Mouse (Mus musculus) forebrain, postnatal 0 days (tissue): ENCODE measurements around the gene H1foo. TPM values are rescaled to one million over a fixed set of nuclear protein-coding genes. Genes with fewer than 3 reads are reported as not detected.
A peak's percentile ranks its signal among the peaks of the same experiment; 100 is the strongest.

Experiments
- ATAC-seq: fragments of 200-750 bp; cut with Nextera tagmentation; 2 replicates; pipeline ENCODE4 v1.8.0; 2017; ENCODE audit warnings: mild to moderate bottlenecking, moderate library complexity
- DNase-seq: peaks from one replicate; pipeline ENCODE4 v3.0.0-alpha.2; 2015
- H3K27ac ChIP-seq: fragments of 300-500 bp; sonication (generic); 2 replicates; pipeline ENCODE4 v1.5.1; 2014; ENCODE audit warnings: low read depth, mild to moderate bottlenecking, antibody characterized with exemption, low read length, moderate library complexity, mixed read lengths
- H3K27me3 ChIP-seq: fragments of 300-500 bp; sonication (generic); 2 replicates; pipeline ENCODE4 v1.6.1; 2014; ENCODE audit warnings: mild to moderate bottlenecking, low read length, mixed read lengths; ENCODE audit not compliant: insufficient read depth
- H3K36me3 ChIP-seq: fragments of 300-500 bp; sonication (generic); 2 replicates; pipeline ENCODE4 v1.6.1; 2014; ENCODE audit warnings: mild to moderate bottlenecking, moderate library complexity; ENCODE audit not compliant: insufficient read depth
- H3K4me1 ChIP-seq: fragments of 300-500 bp; sonication (generic); 2 replicates; pipeline ENCODE4 v1.6.1; 2014; ENCODE audit warnings: antibody characterized with exemption; ENCODE audit not compliant: insufficient read depth
- H3K4me2 ChIP-seq: fragments of 300-500 bp; sonication (generic); 2 replicates; pipeline ENCODE4 v1.6.1; 2014; ENCODE audit warnings: low read depth, mild to moderate bottlenecking, moderate library complexity
- H3K4me3 ChIP-seq: fragments of 300-500 bp; sonication (generic); 2 replicates; pipeline ENCODE4 v1.5.1; 2014; ENCODE audit warnings: low read depth, low read length, mixed read lengths
- H3K9ac ChIP-seq: fragments of 300-500 bp; sonication (generic); 2 replicates; pipeline ENCODE4 v1.6.1; 2014; ENCODE audit warnings: mild to moderate bottlenecking
- H3K9me3 ChIP-seq: fragments of 300-500 bp; sonication (generic); 2 replicates; pipeline ENCODE4 v1.6.1; 2016; ENCODE audit warnings: low read length
- CTCF ChIP-seq: sonication (generic); IDR thresholded peaks from 2 replicates; pipeline ENCODE4 v1.5.1; 2016; ENCODE audit warnings: antibody characterized with exemption, control low read depth, low read depth
- WGBS: fragments of 180-500 bp; shearing (Covaris S2); extraction: QIAGEN DNeasy Blood & Tissue Kit; methylation state at CpG from one replicate; pipeline ENCODE4 v1.1.7; 2014; 5-methylcytosine and 5-hydroxymethylcytosine counted together
- polyA plus RNA-seq: library from polyadenylated mRNA; unstranded; fragments of >200 nt; fragmentation: Nextera tagmentation; extraction: Ambion mirVana; gene quantifications from 2 replicates; pipeline ENCODE4 v1.2.1, GENCODE M21; 2015
- total RNA-seq: library from RNA; depleted of rRNA; stranded (reverse); fragments of >200 nt; gene quantifications from 2 replicates; pipeline ENCODE4 v1.2.3, GENCODE M21; 2014

The H1foo gene
- total and polyA plus RNA-seq, 2 experiments from 2014 or later, result not detected

DNA sequence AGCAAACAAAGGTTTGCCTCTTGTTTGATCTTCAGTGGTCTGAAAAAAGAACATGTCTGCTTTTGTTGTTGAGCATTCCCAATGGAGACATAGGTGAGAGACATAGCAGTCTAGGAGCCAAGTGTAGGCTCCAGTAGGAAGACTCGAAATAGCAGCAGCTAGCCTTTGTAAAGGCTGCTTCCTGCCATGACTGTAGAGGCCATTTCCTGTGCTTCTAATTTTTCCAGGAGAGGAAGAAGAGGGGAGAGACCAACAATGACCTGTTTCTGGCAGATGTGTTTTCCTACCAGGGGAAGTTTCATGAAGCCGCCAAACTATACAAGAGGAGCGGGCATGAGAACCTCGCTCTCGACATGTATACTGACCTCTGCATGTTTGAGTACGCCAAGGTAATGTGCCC is 39.2 kb upstream of the H1foo start:
- WGBS, result 93% methylated on average over 6 of the region's 6 CpGs
- DNase-seq (no peak), ATAC-seq (no peak)
- Histone ChIP-seq H3K4me3 (no peak overlapping the region), H3K27ac (no peak overlapping the region), H3K27me3 (no peaks in the 10 kb centered on the region), H3K4me2 (no peak overlapping the region), H3K9me3 (no peaks in the 10 kb centered on the region), H3K9ac (no peak overlapping the region), H3K4me1 (peaks cover 4% of the 10 kb centered on the region; the same call in 1 of the 2 replicates), H3K36me3 (peaks cover 19% of the 10 kb centered on the region)
- no peak for TF ChIP-seq CTCF

DNA sequence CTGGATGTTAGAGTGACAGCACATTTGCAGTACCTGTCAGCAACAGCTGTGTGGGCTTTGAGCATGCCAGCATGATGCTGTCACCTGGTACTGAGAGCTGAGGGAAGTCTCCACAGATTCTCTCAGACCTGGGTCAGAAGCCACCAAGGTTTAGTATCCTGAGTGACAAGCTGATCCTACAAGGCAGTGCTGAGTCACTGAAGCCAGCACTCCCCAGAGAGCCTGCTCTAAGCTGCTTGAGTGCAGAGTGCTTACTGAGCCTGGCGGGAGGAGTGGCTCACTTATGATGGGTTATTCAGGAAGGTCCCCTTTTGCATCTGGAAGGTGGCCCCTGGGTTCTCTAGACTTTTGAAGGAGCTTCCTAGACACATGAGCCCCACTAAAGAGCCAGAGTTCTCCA is 38.3 kb upstream of the H1foo start:
- no peaks in the 10 kb centered on the region for H3K27me3 ChIP-seq
- H3K4me2 ChIP-seq, result no peak overlapping the region
- H3K36me3 ChIP-seq, result peaks cover 19% of the 10 kb centered on the region
- WGBS, result 90% methylated on average over 1 of the region's 1 CpGs
- peaks cover 4% of the 10 kb centered on the region; the same call in 1 of the 2 replicates for H3K4me1 ChIP-seq
- no peak for ATAC-seq
- no peaks in the 10 kb centered on the region for H3K9me3 ChIP-seq
- TF ChIP-seq CTCF, result no peak
- H3K27ac ChIP-seq, result no peak overlapping the region
- H3K4me3 ChIP-seq, result no peak overlapping the region
- DNase-seq, result no peak
- no peak overlapping the region for H3K9ac ChIP-seq

GRCm38 (mm10) chr6:115906871-115907270 is 37.9 kb upstream of the H1foo start:
- Histone ChIP-seq H3K4me3 (no peak overlapping the region), H3K36me3 (peaks cover 19% of the 10 kb centered on the region), H3K27me3 (no peaks in the 10 kb centered on the region), H3K4me2 (no peak overlapping the region), H3K9me3 (no peaks in the 10 kb centered on the region), H3K9ac (no peak overlapping the region), H3K27ac (no peak overlapping the region), H3K4me1 (peaks cover 4% of the 10 kb centered on the region; the same call in 1 of the 2 replicates)
- ATAC-seq (no peak), DNase-seq (no peak)
- no peak for TF ChIP-seq CTCF
- 83% methylated on average over 2 of the region's 2 CpGs for WGBS

DNA sequence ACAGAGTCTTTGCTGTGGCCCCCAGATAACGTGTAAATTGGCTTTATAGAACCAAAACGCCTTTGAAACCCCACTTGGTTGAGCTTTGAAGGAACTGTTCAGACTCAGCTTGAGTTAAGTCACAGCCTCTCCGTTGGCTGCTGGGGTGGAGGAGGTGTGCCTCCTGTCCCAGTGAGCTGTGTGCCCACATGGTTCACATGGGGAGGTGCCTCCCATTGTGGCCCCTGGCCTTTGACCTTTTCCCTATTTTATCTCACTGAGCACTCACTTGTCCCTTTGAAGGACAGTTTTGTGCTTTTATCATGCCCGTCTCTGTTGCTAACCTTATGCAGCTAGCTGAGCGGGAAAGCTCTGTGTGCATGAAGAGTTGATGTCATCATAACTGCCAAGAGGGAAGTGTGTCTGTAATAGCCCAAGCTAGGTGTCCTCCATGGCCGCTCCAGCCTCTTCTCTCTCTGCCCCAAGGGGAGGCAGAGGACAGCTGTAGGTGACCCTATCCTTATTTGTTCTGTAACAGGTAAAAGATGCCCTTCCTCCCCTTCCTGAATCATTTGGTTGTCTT is 36.2 kb upstream of the H1foo start:
- no peaks in the 10 kb centered on the region for H3K9me3 ChIP-seq
- no peak overlapping the region for H3K27ac ChIP-seq
- no peaks in the 10 kb centered on the region for H3K27me3 ChIP-seq
- H3K4me3 ChIP-seq, result no peak overlapping the region
- H3K9ac ChIP-seq, result no peak overlapping the region
- TF ChIP-seq CTCF, result no peak
- H3K36me3 ChIP-seq, result peaks cover 19% of the 10 kb centered on the region
- 46% methylated on average over 6 of the region's 6 CpGs for WGBS
- no peak for DNase-seq
- peaks cover 3% of the 10 kb centered on the region for H3K4me1 ChIP-seq
- no peak for ATAC-seq
- no peak overlapping the region for H3K4me2 ChIP-seq

- Histone ChIP-seq H3K36me3 (peaks cover 19% of the 10 kb centered on the region), H3K4me3 (no peak overlapping the region), H3K4me1 (peaks cover 7% of the 10 kb centered on the region), H3K9me3 (no peaks in the 10 kb centered on the region), H3K9ac (no peak overlapping the region), H3K27me3 (no peaks in the 10 kb centered on the region), H3K4me2 (no peak overlapping the region), H3K27ac (peak overlapping the region; percentile 54; the same call in 1 of the 2 replicates)
- TF ChIP-seq CTCF, result no peak
- no peak; the same call in 1 of the 2 replicates for ATAC-seq
- 76% methylated on average over 3 of the region's 3 CpGs for WGBS
- DNase-seq, result no peak
Observed at GRCm38 (mm10) chr6:115909052-115909451, 35.7 kb upstream of the H1foo start.

DNA sequence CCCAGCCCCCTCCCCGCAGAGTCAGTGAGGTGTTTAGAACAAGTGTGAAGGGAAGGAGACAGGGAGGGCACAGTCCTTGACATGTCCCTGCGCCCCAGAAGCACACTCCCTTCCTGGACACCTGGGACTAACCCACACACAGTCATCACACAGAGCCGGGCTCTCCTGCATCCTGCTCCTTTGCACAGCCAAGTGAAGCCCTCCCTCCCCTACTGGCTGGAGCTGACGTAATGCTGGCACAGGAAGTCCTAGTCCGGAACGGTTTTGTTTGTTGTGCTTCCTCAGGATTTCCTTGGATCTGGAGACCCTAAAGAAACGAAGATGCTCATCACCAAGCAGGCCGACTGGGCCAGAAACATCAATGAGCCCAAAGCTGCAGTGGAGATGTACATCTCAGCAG is 34.8 kb upstream of the H1foo start:
- DNase-seq (no peak), ATAC-seq (no peak)
- 64% methylated on average over 8 of the region's 8 CpGs for WGBS
- H3K4me2 ChIP-seq, result no peak overlapping the region
- H3K27ac ChIP-seq, result no peak overlapping the region
- H3K27me3 ChIP-seq, result no peaks in the 10 kb centered on the region
- no peak overlapping the region for H3K4me3 ChIP-seq
- no peak for TF ChIP-seq CTCF
- peaks cover 15% of the 10 kb centered on the region for H3K4me1 ChIP-seq
- no peaks in the 10 kb centered on the region for H3K9me3 ChIP-seq
- H3K9ac ChIP-seq, result no peak overlapping the region
- peaks cover 19% of the 10 kb centered on the region for H3K36me3 ChIP-seq

GRCm38 (mm10) chr6:115911763-115912162 is 33.0 kb upstream of the H1foo start:
- no peak for TF ChIP-seq CTCF
- DNase-seq (no peak), ATAC-seq (no peak)
- H3K36me3 ChIP-seq, result peaks cover 12% of the 10 kb centered on the region
- no peak overlapping the region for H3K4me2 ChIP-seq
- 83% methylated on average over 6 of the region's 6 CpGs for WGBS
- peaks cover 30% of the 10 kb centered on the region for H3K4me1 ChIP-seq
- H3K27me3 ChIP-seq, result no peaks in the 10 kb centered on the region
- H3K9me3 ChIP-seq, result no peaks in the 10 kb centered on the region
- no peak overlapping the region for H3K4me3 ChIP-seq
- peak overlapping the region; percentile 70 for H3K27ac ChIP-seq
- no peak overlapping the region for H3K9ac ChIP-seq

DNA sequence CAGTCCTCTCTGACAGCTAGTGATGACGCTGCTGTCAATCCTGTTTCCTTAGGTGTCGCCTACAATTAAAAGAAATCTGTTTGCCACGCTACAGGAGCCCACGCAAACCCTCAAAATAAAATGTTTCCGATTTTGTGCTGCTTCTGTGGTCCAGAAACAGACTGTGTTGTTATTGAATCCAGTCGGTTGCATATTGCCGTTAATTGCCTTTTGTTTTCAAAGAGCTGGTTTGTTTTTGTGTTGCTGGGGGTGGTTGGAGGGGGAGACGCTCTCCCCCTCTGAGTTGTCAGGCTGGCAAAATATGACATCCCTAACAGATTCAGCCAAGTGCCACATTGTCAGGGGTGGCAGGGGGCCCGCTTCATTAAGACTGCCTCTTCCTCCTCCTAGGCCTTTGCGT is 31.3 kb upstream of the H1foo start:
- Histone ChIP-seq H3K4me2 (no peak overlapping the region), H3K27me3 (no peaks in the 10 kb centered on the region), H3K9me3 (no peaks in the 10 kb centered on the region), H3K4me1 (peaks cover 30% of the 10 kb centered on the region), H3K9ac (no peak overlapping the region), H3K36me3 (peaks cover 8% of the 10 kb centered on the region), H3K4me3 (no peak overlapping the region), H3K27ac (peak overlapping the region; percentile 71)
- 41% methylated on average over 10 of the region's 10 CpGs for WGBS
- DNase-seq (peak; percentile 69), ATAC-seq (peak; percentile 23)
- TF ChIP-seq CTCF, result no peak
